Mouse (Mus musculus) C2C12 (cell line): ENCODE data around the gene Arhgef2.

ENCODE experiments used
- CEBPB ChIP-seq: IDR thresholded peaks from one replicate; pipeline ENCODE4 v1.6.1; 2011; ENCODE audit warnings: low read depth, mild to moderate bottlenecking, control low read depth, moderate library complexity
- CTCF ChIP-seq: IDR thresholded peaks from one replicate; pipeline ENCODE4 v1.5.1; 2011; ENCODE audit not compliant: control insufficient read depth, insufficient read depth, insufficient read length
- MAX ChIP-seq: IDR thresholded peaks from one replicate; pipeline ENCODE4 v1.6.1; 2011; ENCODE audit warnings: mild to moderate bottlenecking, control low read depth
- MYOG ChIP-seq: IDR thresholded peaks from one replicate; pipeline ENCODE4 v1.6.1; 2011; ENCODE audit not compliant: control insufficient read depth, insufficient read length; ENCODE audit errors: extremely low read depth

DNA sequence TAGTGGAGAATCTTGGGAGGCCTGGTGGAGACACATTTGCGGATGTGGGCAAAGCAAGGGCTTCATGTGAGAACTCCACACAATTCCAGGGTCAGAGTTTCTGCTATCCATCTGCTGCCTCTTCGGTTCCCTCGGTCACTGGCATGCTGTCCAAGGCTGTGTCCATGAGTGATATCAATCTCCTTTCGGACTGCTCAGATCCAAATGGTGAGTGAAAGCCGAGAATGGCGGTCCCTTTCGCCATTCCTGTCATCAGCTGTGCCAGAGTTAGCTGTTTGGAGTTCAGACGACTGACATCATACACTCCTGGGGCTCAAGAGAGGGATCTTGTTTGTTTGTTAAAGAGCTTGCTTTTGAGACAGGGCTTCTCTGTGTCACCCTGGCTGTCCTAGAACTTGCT, 8.7 kb downstream of the Arhgef2 start:
- TF ChIP-seq CTCF (no peak), MYOG (no peak), MAX (no peak), CEBPB (no peak)
